In genomic region chr6:114967623-114968022, GRCm38 (mm10) we compare ENCODE assay signal across 8 mouse cellular contexts. TPM values are rescaled to one million over a fixed set of nuclear protein-coding genes. Genes with fewer than 3 reads are reported as not detected.
DNase-seq lines count a peak whose midpoint lies in the region; ATAC-seq and TF ChIP-seq lines count a peak whose summit lies in the region.

No protein-coding gene starts in this region.

- no peak for TF ChIP-seq POLR2A in olfactory bulb, adult 2 months (IDR thresholded peaks at IDR 0.05; ENCODE audit: insufficient read depth, low read depth, low read length)

- no peak for ATAC-seq in liver, embryonic 11.5 days (replicated peaks; ENCODE audit: low FRiP score)
- no peak for ATAC-seq in hindbrain, embryonic 16.5 days
- ATAC-seq in activated CD4-positive, CD25-positive, alpha-beta regulatory T cell, adult 4 months, result no peak

- no peak for DNase-seq in liver, embryonic 11.5 days (ENCODE audit: low spot score)
- DNase-seq in liver, result no peak
- DNase-seq in embryo, embryonic 9.5 days (ENCODE audit: extremely low spot score), result peak; percentile 9
- no peak for DNase-seq in right cerebral cortex, postnatal 4 days
- no peak for DNase-seq in right cerebral cortex, adult 2 months (ENCODE audit: low spot score in 2 of 2)

- peaks cover 10% of the 10 kb centered on the region for H3K4me1 ChIP-seq in liver, embryonic 11.5 days (replicated peaks; ENCODE audit: control insufficient read depth, insufficient read depth, low read length)
- H3K4me1 ChIP-seq in hindbrain, embryonic 16.5 days (ENCODE audit: control insufficient read depth, insufficient read depth, low read depth, low read length), result peaks cover 11% of the 10 kb centered on the region
- peaks cover 10% of the 10 kb centered on the region for H3K4me1 ChIP-seq in olfactory bulb, adult 2 months (ENCODE audit: control insufficient read depth, insufficient read depth, low read length)

- peak overlapping the region; percentile 65; the same call in 1 of the 2 replicates for H3K4me3 ChIP-seq in liver, embryonic 11.5 days (ENCODE audit: low read depth, low read length)
- peak overlapping the region; percentile 78 for H3K4me3 ChIP-seq in hindbrain, embryonic 16.5 days (ENCODE audit: low read length)
- peak overlapping the region; percentile 23 for H3K4me3 ChIP-seq in olfactory bulb, adult 2 months (ENCODE audit: insufficient read depth, low read depth, low read length)

- no peak overlapping the region for H3K27ac ChIP-seq in liver, embryonic 11.5 days (ENCODE audit: low read depth, low read length)
- no peak overlapping the region for H3K27ac ChIP-seq in hindbrain, embryonic 16.5 days (ENCODE audit: low read depth, low read length)
- H3K27ac ChIP-seq in olfactory bulb, adult 2 months (ENCODE audit: insufficient read depth, low read depth, low read length), result no peak overlapping the region

- WGBS in liver, embryonic 11.5 days, result 51% methylated on average over 12 of the region's 12 CpGs
- WGBS in hindbrain, embryonic 16.5 days, result 40% methylated on average over 12 of the region's 12 CpGs
- 36% methylated on average over 12 of the region's 12 CpGs for WGBS in olfactory bulb, adult 2 months

- no peak overlapping the region for H3K9ac ChIP-seq in liver, embryonic 11.5 days (ENCODE audit: low read depth, low read length)
- no peak overlapping the region for H3K9ac ChIP-seq in hindbrain, embryonic 16.5 days (ENCODE audit: low read depth, low read length)

- H3K9me3 ChIP-seq in liver, embryonic 11.5 days (ENCODE audit: control insufficient read depth, low read length), result peaks cover 2% of the 10 kb centered on the region; the same call in 1 of the 2 replicates
- H3K9me3 ChIP-seq in hindbrain, embryonic 16.5 days (ENCODE audit: control insufficient read depth, low read length), result no peaks in the 10 kb centered on the region

- no peak overlapping the region; the same call in 1 of the 2 replicates for H3K4me2 ChIP-seq in liver, embryonic 11.5 days
- peak overlapping the region; percentile 94 for H3K4me2 ChIP-seq in hindbrain, embryonic 16.5 days (ENCODE audit: low read length)

- H3K27me3 ChIP-seq in liver, embryonic 11.5 days (replicated peaks; ENCODE audit: control insufficient read depth, insufficient read depth, low read length), result peaks cover 48% of the 10 kb centered on the region
- H3K27me3 ChIP-seq in hindbrain, embryonic 16.5 days (replicated peaks; ENCODE audit: control insufficient read depth, insufficient read depth, low read length), result no peaks in the 10 kb centered on the region

- no peak for TF ChIP-seq CTCF in olfactory bulb, adult 2 months (IDR thresholded peaks at IDR 0.05; ENCODE audit: insufficient read depth, low read depth, low read length)

- H3K36me3 ChIP-seq in liver, embryonic 11.5 days (ENCODE audit: control insufficient read depth, insufficient read depth, low read length), result no peaks in the 10 kb centered on the region
- no peaks in the 10 kb centered on the region for H3K36me3 ChIP-seq in hindbrain, embryonic 16.5 days (ENCODE audit: control insufficient read depth, insufficient read depth, low read length)

RNA-seq across cellular contexts. Expression of gene Vgll4, which starts 2.2 kb away (rescaled TPM):
- polyA plus RNA-seq in liver, embryonic 11.5 days (2014; fragmentation: Nextera tagmentation; extraction: Ambion mirVana), result 34.3 and 37.8 TPM in 2 replicates
- polyA plus RNA-seq in hindbrain, embryonic 16.5 days (2015; fragmentation: Nextera tagmentation; extraction: Ambion mirVana), result 60.2 and 62.0 TPM in 2 replicates
- polyA plus RNA-seq in olfactory bulb, adult 2 months (2012; ENCODE audit: insufficient read depth, insufficient read length, low replicate concordance, missing spikeins), result not detected in 2 replicates
- 100 to 1,000 TPM in 1 of 2 experiments, 10 to 100 TPM in 1; 95.8 to 109 TPM for polyA plus RNA-seq in activated CD4-positive, CD25-positive, alpha-beta regulatory T cell, adult 4 months (2017; shearing (Covaris generic))

Comparison
In these comparisons a context has a peak if more than half of its experiments do, and no peak if none do; other contexts are left out.
1. H3K4me3 ChIP-seq: peak in every context shown above with its lines; median percentile 78 in hindbrain, embryonic 16.5 days; 65 in liver, embryonic 11.5 days; 23 in olfactory bulb, adult 2 months.